ENCODE assay signal across 20 mouse cellular contexts in the genomic region with DNA sequence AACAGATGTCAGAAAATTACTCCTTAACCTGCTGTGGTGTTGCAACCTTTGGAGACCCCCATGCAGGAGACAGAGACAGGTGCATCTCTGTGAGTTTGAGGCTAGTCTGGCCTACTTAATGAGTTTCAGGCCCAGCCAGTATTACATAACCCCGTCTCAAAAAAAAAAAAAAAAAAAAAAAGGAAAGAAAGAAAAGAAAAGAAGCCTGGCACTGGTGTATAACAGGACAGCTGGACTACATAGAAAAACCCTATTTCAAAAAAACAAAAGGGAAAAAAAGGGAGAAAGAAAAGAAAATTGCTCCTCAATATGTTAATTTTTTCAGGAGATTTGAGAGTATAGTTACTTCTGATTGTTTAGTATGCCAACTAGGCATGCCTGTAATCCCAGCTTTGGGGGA.
"Had no signal": no experiment of that assay in that cellular context is flagged by ENCODE, and none has a peak within 500 bp of the region (broad histone marks: within the 10 kb centered on the region; RNA-seq: fewer than 3 reads in every experiment).

No protein-coding gene starts in this region.

- H3K4me3 ChIP-seq: limb, embryonic 10.5 days; limb, embryonic 13.5 days; liver, embryonic 12.5 days; liver, embryonic 15.5 days; lung, embryonic 15.5 days; megakaryocyte, embryonic 14.5 days; midbrain, embryonic 10.5 days; midbrain, embryonic 13.5 days; myocyte; neural tube, embryonic 13.5 days had no signal

- H3K4me2 ChIP-seq: limb, embryonic 13.5 days; liver, embryonic 12.5 days; liver, embryonic 15.5 days; lung, embryonic 15.5 days; midbrain, embryonic 13.5 days; neural tube, embryonic 13.5 days had no signal

- H3K4me1 ChIP-seq: limb, embryonic 13.5 days; lung, embryonic 15.5 days; midbrain, embryonic 13.5 days had no signal

- ATAC-seq: liver, embryonic 12.5 days; midbrain, embryonic 13.5 days; midbrain, embryonic 16.5 days had no signal

- DNase-seq: kidney, adult 2 months; kidney, postnatal 4 days; lung, adult 18-20 months; lung, postnatal 10 days; lung, postnatal 36 days; retina, postnatal 1 day; right cerebral cortex, postnatal 25 days; thymus, adult 18-20 months had no signal

- H3K36me3 ChIP-seq: limb, embryonic 10.5 days; limb, embryonic 13.5 days; liver, embryonic 15.5 days; lung, embryonic 15.5 days; midbrain, embryonic 10.5 days; midbrain, embryonic 13.5 days; neural tube, embryonic 13.5 days had no signal

- H3K9me3 ChIP-seq: limb, embryonic 10.5 days; limb, embryonic 13.5 days; liver, embryonic 12.5 days; liver, embryonic 15.5 days; lung, embryonic 15.5 days; megakaryocyte, embryonic 14.5 days; midbrain, embryonic 10.5 days; midbrain, embryonic 13.5 days; neural tube, embryonic 13.5 days had no signal

- H3K9ac ChIP-seq: limb, embryonic 13.5 days; liver, embryonic 12.5 days; liver, embryonic 15.5 days; lung, embryonic 15.5 days; midbrain, embryonic 13.5 days; neural tube, embryonic 13.5 days had no signal

- H3K27ac ChIP-seq: kidney, postnatal 0 days; limb, embryonic 10.5 days; limb, embryonic 13.5 days; liver, embryonic 12.5 days; liver, embryonic 15.5 days; lung, embryonic 15.5 days; midbrain, embryonic 13.5 days; neural tube, embryonic 13.5 days had no signal

- H3K27me3 ChIP-seq: liver, embryonic 15.5 days; lung, embryonic 15.5 days had no signal
